Comparison of ENCODE assay signal across 30 mouse cellular contexts in genomic region chr6:55384356-55384951, GRCm38 (mm10). TPM values are rescaled to one million over a fixed set of nuclear protein-coding genes. Genes with fewer than 3 reads are reported as not detected.
DNase-seq lines count a peak whose midpoint lies in the region; ATAC-seq and TF ChIP-seq lines count a peak whose summit lies in the region.
"Had no signal": no experiment of that assay in that cellular context is flagged by ENCODE, and none has a peak within 500 bp of the region (broad histone marks: within the 10 kb centered on the region; RNA-seq: fewer than 3 reads in every experiment).

No protein-coding gene starts in this region.

- intact Hi-C loops in gastrocnemius, adult 2 months (cut with DNase I): loop anchor here (1.0 kb wide), 1 partner anchor 151 kb away; no protein-coding TSS in a partner anchor

- DNase-seq in kidney, adult 18-20 months: peak; percentile 2
- DNase-seq in kidney, postnatal 25 days: no peak
- DNase-seq in liver, postnatal 0 days: no peak
- no peak for DNase-seq in liver, embryonic 11.5 days (ENCODE audit: low spot score)
- no peak for DNase-seq in gastrocnemius, adult 2 months
- DNase-seq: cerebellum, adult 11 months; cerebellum, adult 9-11 months; forebrain, postnatal 0 days had no signal

- no peak overlapping the region for H3K4me3 ChIP-seq in liver, postnatal 0 days (ENCODE audit: low read depth, low read length)
- H3K4me3 ChIP-seq in liver, embryonic 11.5 days (ENCODE audit: low read depth, low read length): no peak overlapping the region
- H3K4me3 ChIP-seq in intestine, postnatal 0 days (ENCODE audit: low read depth, low read length): no peak overlapping the region
- no peak overlapping the region for H3K4me3 ChIP-seq in gastrocnemius, adult 2 months
- H3K4me3 ChIP-seq: embryonic facial prominence, embryonic 12.5 days; embryonic facial prominence, embryonic 15.5 days; hindbrain, embryonic 10.5 days; hindbrain, embryonic 13.5 days had no signal

- 0 out of 2 replicates have a peak, but pooled peaks cover 3% of the 10 kb centered on the region for H3K4me1 ChIP-seq in liver, postnatal 0 days (ENCODE audit: insufficient read depth)
- no peaks in the 10 kb centered on the region for H3K4me1 ChIP-seq in liver, embryonic 11.5 days (replicated peaks; ENCODE audit: control insufficient read depth, insufficient read depth, low read length)
- no peaks in the 10 kb centered on the region for H3K4me1 ChIP-seq in intestine, postnatal 0 days (replicated peaks; ENCODE audit: control insufficient read depth, insufficient read depth, low read length)
- H3K4me1 ChIP-seq: embryonic facial prominence, embryonic 12.5 days; embryonic facial prominence, embryonic 15.5 days had no signal

- H3K27me3 ChIP-seq in liver, postnatal 0 days (ENCODE audit: insufficient read depth, low read length): peaks cover 2% of the 10 kb centered on the region; the same call in 1 of the 2 replicates
- H3K27me3 ChIP-seq in liver, embryonic 11.5 days (replicated peaks; ENCODE audit: control insufficient read depth, insufficient read depth, low read length): 0 out of 2 replicates have a peak, but pooled peaks cover 7% of the 10 kb centered on the region
- H3K27me3 ChIP-seq in intestine, postnatal 0 days (replicated peaks; ENCODE audit: control insufficient read depth, insufficient read depth, low read length): no peaks in the 10 kb centered on the region; the same call in 1 of the 2 replicates

- H3K27ac ChIP-seq in liver, postnatal 0 days (ENCODE audit: low read depth): no peak overlapping the region
- H3K27ac ChIP-seq in liver, embryonic 11.5 days (ENCODE audit: low read depth, low read length): no peak overlapping the region
- H3K27ac ChIP-seq in intestine, postnatal 0 days (ENCODE audit: low read depth, low read length): no peak overlapping the region
- H3K27ac ChIP-seq in gastrocnemius, adult 2 months: no peak overlapping the region
- H3K27ac ChIP-seq: embryonic facial prominence, embryonic 12.5 days; embryonic facial prominence, embryonic 15.5 days; hindbrain, embryonic 10.5 days; hindbrain, embryonic 13.5 days had no signal

- no peaks in the 10 kb centered on the region for H3K36me3 ChIP-seq in liver, postnatal 0 days (replicated peaks; ENCODE audit: insufficient read depth, low read length)
- H3K36me3 ChIP-seq in liver, embryonic 11.5 days (ENCODE audit: control insufficient read depth, insufficient read depth, low read length): no peaks in the 10 kb centered on the region
- no peaks in the 10 kb centered on the region for H3K36me3 ChIP-seq in intestine, postnatal 0 days (ENCODE audit: control insufficient read depth, insufficient read depth)
- H3K36me3 ChIP-seq: embryonic facial prominence, embryonic 12.5 days; embryonic facial prominence, embryonic 15.5 days; hindbrain, embryonic 10.5 days; hindbrain, embryonic 13.5 days had no signal

- no peak overlapping the region for H3K4me2 ChIP-seq in liver, postnatal 0 days (ENCODE audit: low read depth, low read length)
- H3K4me2 ChIP-seq in liver, embryonic 11.5 days: no peak overlapping the region
- H3K4me2 ChIP-seq in intestine, postnatal 0 days (replicated peaks; ENCODE audit: low read depth): no peak overlapping the region
- H3K4me2 ChIP-seq: embryonic facial prominence, embryonic 12.5 days; embryonic facial prominence, embryonic 15.5 days; heart, embryonic 11.5 days; hindbrain, embryonic 13.5 days had no signal

- H3K9ac ChIP-seq in liver, postnatal 0 days (replicated peaks): no peak overlapping the region
- no peak overlapping the region for H3K9ac ChIP-seq in liver, embryonic 11.5 days (ENCODE audit: low read depth, low read length)
- no peak overlapping the region for H3K9ac ChIP-seq in intestine, postnatal 0 days (ENCODE audit: low read depth, low read length)
- H3K9ac ChIP-seq: embryonic facial prominence, embryonic 12.5 days; embryonic facial prominence, embryonic 15.5 days; forebrain, postnatal 0 days; hindbrain, embryonic 13.5 days had no signal

- 65% methylated on average over 5 of the region's 5 CpGs for WGBS in liver, postnatal 0 days (ENCODE audit: insufficient replicate concordance)
- WGBS in liver, embryonic 11.5 days: 65% methylated on average over 5 of the region's 5 CpGs
- WGBS in intestine, postnatal 0 days: 44% methylated on average over 5 of the region's 5 CpGs

- no peak for TF ChIP-seq CTCF in liver, postnatal 0 days (IDR thresholded peaks at IDR 0.05; ENCODE audit: low read depth)
- no peak for TF ChIP-seq CTCF in intestine, postnatal 0 days (IDR thresholded peaks at IDR 0.05; ENCODE audit: low read depth)
- TF ChIP-seq CTCF in gastrocnemius, adult 2 months (IDR thresholded peaks at IDR 0.05): no peak

- H3K9me3 ChIP-seq in liver, postnatal 0 days (ENCODE audit: low read length): no peaks in the 10 kb centered on the region
- H3K9me3 ChIP-seq in liver, embryonic 11.5 days (ENCODE audit: control insufficient read depth, low read length): no peaks in the 10 kb centered on the region
- no peaks in the 10 kb centered on the region for H3K9me3 ChIP-seq in intestine, postnatal 0 days (ENCODE audit: control insufficient read depth)
- H3K9me3 ChIP-seq: embryonic facial prominence, embryonic 12.5 days; embryonic facial prominence, embryonic 15.5 days; hindbrain, embryonic 10.5 days; hindbrain, embryonic 13.5 days had no signal

- TF ChIP-seq EP300 in liver, postnatal 0 days (IDR thresholded peaks at IDR 0.05; ENCODE audit: low read depth): no peak

- ATAC-seq in liver, postnatal 0 days: peak; percentile 50; the same call in 1 of the 2 replicates
- no peak for ATAC-seq in liver, embryonic 11.5 days (replicated peaks; ENCODE audit: low FRiP score)
- peak; percentile 40; the same call in 1 of the 2 replicates for ATAC-seq in intestine, postnatal 0 days
- ATAC-seq: forebrain, embryonic 14.5 days; forebrain, postnatal 0 days; hindbrain, embryonic 16.5 days had no signal

RNA-seq across cellular contexts. Expression of gene Ghrhr, which starts 8.4 kb away (rescaled TPM):
- 0.08 and 0.09 TPM in 2 replicates for polyA plus RNA-seq in liver, postnatal 0 days (2015; fragmentation: Nextera tagmentation; extraction: Ambion mirVana)
- polyA plus RNA-seq in liver, embryonic 11.5 days (2014; fragmentation: Nextera tagmentation; extraction: Ambion mirVana): not detected in 2 replicates
- 0.17 TPM in 1 of 2 replicates, not detected in the other for polyA plus RNA-seq in intestine, postnatal 0 days (2015; fragmentation: Nextera tagmentation; extraction: Ambion mirVana)
- not detected for total RNA-seq in gastrocnemius, adult 2 months (2021)
- total RNA-seq: adrenal gland, adult 2 months; adrenal gland, postnatal 14 days; adrenal gland, postnatal 4 days; common myeloid progenitor, adult 5-6 weeks; forebrain, postnatal 0 days; gastrocnemius, postnatal 10 days; gastrocnemius, postnatal 36 days; granulocyte monocyte progenitor cell, adult 5-6 weeks; heart, adult 8-10 months; heart, postnatal 36 days; MEL had no signal
- polyA plus RNA-seq: adrenal gland, adult 2 months; cerebellum, adult 2 months; embryonic facial prominence, embryonic 12.5 days; embryonic facial prominence, embryonic 15.5 days; forebrain, embryonic 11.5 days; forebrain, embryonic 14.5 days; forebrain, postnatal 0 days; heart, embryonic 11.5 days; heart, embryonic 14.5 days; heart, postnatal 0 days; hindbrain, embryonic 10.5 days; hindbrain, embryonic 13.5 days; hindbrain, embryonic 16.5 days had no signal

RNA-seq across cellular contexts. Expression of gene Aqp1, which starts 48.2 kb away (rescaled TPM):
- polyA plus RNA-seq in liver, postnatal 0 days (2015; fragmentation: Nextera tagmentation; extraction: Ambion mirVana): 134 and 135 TPM in 2 replicates
- 6.1 and 8.0 TPM in 2 replicates for polyA plus RNA-seq in liver, embryonic 11.5 days (2014; fragmentation: Nextera tagmentation; extraction: Ambion mirVana)
- 19.0 and 20.4 TPM in 2 replicates for polyA plus RNA-seq in intestine, postnatal 0 days (2015; fragmentation: Nextera tagmentation; extraction: Ambion mirVana)
- 100 to 1,000 TPM; 251 to 256 TPM for total RNA-seq in gastrocnemius, adult 2 months (2021)
